Mouse (Mus musculus): ENCODE measurements around the gene Tmcc2.

Gene Tmcc2

DNA sequence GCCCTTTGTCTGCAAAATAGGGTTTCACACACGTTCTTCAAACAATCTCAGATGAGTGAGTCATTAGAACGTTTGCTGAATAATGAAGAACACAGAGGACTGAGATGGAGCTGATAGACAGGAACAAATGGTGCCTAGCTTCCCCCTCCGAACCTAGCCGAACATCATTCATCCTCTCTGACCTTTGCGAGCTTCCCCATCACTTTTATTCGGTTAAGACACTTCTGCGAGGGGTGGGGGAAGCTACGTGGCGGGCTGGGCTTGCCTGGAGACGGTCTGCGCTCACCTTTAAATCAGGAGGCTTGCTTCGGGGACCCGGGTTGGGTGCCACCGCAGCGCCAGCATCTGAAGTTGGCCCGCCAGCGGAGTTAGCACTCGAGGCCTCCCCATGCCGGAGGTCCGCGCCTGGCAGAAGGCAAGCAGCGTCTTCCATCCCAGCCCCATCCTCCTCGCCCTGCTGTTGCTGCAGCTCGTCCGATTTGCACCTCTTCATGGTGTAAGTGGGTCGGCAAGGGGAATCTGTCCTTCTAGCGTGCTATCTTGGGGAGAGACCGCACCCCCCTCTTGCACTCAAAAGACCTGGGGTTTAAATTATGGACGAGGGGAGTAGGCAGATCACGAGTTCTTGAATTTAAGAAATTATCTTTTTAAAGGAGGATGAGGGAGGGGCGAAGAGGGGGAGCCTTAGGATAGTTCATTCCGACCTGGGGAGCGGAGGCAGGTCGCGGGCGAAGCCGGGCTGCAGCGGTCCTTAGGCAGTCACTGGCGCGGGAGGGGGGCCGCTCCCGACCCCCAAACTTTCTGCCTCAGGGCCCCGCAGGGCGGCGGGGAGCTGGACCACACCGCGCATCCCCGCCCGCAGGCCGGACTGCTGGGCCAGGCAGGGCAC lies at the start of gene Tmcc2:
Tmcc2 (minus strand) TSS at position 591 of the 889 bp plus-strand sequence.
- DNase-seq, result peak; percentile 74

DNA sequence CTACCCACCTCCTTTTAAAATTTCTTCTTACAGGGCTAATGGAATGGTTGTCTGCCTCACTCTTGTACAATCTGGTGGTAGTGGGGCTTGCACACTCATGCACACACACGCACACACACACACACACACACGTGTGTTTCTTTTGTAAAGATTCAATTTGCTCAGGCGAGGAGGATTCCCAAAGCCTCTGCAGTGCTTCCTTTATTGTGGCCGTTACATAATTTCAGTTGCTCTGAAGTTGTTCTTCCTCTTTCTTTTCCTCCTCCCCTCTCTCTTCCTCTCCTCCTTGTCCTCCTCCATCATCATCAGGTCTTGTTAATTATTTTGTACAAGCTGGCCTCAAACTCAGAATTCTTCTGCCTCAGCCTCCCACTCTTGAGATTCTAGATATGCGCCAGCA lies 46.3 kb upstream of the Tmcc2 start:
- no peak for DNase-seq

DNA sequence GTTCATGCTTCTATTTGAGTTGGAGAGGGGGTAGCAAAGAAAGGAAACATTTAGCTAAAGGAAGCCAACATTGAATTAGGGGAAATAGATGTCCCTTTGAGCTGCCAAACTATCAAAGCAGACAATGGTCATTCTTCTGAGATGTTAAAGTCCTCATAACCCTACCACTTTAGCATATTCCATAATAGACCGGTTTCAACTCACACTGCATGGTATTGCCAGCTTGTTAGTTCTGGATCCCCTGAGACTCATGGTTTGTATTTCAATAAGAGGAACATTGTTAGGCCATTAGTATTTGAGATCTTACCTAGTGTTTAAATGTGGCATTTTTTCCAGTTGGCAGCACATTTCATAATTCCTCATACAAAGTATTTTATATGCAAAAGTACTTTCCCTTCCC lies 45.9 kb upstream of the Tmcc2 start:
- DNase-seq, result no peak

DNA sequence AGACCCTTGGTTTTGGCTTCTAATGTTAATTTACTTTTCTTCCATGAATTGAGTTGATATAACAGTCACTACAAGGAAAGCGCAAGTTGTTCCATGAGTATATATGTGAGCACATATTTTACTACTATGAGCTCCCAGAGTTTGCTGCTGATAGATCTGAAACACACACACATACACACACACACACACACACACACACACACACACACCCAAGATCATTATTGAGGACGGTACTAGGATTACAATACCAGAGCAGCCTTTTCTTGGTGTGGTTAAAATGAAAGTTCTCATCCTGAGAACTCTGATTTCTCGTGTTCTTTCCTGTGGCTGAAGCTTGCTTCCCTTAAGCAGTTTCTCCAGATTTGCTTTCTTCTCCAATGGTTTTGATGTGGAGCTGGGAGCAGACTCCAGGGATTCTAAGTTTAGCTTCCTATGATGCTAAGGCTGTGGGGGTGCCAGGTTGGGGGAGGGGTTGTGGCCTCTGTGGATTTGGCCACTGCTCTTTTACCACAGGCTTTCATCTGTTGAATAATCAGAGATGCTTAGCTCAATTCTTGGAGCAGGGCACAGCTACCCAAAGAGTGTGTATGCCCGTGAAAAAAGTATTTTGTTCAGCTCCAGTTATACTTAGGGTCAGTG lies 45.4 kb upstream of the Tmcc2 start:
- DNase-seq, result no peak

DNA sequence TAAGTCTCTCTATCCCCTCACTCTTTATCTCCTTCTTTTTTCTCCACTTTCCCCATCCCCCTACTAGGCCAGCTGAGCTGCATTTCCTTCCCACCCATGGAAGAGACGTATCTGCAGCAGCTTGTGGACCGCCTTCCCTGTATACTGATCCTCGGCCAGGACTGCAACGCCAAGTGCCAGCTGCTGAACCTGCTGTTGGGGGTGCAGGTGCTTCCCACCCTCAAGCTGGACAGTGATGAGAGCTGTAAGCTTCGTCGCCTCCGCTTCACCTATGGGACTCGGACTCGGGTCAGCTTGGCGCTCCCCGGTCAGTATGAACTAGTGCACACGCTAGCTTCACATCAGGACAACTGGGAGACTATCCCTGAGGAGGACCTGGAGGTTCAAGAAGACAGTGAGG lies 43.0 kb upstream of the Tmcc2 start:
- no peak for DNase-seq

DNA sequence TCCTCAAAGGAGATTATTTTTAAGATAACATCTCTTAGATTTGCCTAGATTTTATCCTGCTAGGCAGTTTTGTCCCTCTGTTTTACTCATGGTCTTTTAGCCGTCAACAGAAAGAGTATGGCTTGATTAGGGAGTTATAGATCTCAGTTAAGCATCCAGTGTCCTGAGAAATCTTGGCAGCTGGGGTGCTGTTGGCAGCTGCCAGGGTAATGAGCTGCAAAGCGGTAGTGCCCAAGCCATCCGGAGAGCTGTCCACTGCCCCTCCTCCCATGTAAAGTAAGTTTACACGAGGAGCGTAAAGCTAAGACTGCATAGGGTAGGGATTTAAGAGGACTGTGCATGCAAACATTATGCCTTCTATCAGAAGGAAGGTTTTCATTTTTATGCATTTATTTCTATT lies 42.3 kb upstream of the Tmcc2 start:
- no peak for DNase-seq

DNA sequence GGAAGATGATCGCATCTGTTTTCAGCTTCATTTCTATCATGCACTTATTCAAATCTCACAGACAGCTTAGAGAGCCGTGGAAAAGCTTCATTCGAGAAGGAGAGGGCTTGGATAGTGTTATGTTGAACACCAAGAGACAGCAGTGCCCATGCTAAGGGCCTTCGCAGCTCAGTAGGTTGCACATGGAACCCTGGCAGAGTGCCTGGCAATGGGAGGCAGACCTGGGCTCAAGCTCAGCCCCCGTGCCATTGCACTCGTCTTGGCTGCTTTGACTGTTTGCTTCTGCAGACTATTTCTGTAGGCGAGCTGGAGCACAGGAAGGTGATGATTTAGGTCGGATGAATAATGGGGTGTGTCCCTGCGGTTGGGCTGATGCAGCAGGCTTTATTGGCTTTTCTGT lies 40.6 kb upstream of the Tmcc2 start:
- DNase-seq, result peak; percentile 45

DNA sequence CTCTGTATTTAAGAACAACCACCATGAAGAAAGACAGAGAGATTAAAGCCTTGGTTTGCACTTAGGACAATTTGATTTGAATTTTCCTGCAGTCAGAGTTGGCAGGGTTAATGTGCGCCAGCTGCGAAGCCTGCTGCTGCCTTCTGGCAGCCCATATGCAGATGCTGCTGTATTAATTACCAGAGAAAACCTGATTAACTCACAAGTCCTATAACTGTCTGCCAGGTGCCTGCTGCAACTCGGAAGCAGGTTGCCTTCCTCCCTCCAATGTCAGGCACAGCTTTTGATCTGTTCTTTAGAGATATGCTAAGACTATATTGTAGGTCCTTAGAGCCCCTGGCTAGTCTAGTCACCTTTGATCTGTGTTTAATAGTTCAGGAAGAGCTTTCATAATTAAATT lies 39.7 kb upstream of the Tmcc2 start:
- DNase-seq, result no peak

DNA sequence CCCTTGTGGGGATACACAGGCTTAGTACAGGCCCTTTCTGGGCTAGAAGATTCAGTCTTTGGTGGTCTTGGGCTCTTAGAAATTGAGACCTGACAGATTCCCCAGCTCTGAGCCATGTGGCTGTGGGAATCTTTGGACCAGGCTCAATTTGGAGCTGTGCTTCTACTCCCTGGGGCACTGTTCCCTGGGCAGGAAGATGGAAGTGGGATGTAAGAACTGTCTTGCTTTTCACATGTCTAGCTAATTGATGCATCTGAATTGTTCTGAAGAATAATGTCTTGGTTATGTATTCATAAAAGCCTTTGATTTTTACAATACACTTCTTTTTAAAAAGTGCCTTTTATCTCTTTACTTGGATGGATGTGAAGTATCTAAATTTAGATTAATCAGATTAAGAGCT lies 34.5 kb upstream of the Tmcc2 start:
- no peak for DNase-seq

DNA sequence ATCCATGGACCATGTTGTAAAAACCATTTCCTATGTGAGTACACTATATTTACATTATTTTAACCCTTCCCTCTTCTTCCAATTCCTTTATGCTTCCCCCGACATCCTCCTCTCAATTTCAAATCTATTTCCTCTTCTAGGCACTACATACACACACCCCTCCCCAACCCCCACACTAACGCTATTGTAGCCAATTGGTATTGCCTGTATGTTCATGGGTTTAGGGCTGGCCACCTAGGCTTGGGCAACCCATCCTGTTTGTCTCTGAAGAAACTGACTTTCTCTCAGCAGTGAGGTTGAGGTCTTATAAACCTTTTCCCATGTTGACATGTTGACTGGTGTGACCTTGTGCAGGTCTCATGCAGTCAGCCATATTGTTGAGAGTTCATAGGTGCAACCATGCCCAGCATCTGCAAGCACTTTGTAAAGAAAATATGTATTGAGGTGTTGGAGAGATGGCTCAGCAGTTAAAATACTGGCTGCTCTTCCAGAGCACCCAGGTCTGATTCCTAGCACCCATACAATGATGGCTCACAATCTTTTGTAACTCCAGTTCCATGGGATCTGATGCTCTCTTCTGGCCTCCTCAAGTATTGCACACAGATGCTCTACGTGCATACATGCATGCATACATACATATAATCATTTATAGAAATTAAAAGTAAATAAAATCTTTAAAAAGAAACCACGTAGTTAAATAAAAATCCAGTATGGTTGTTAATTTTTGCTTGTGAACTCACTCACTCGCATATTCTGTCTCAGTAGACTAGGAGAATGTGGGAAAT lies 32.0 kb upstream of the Tmcc2 start:
- DNase-seq, result no peak

DNA sequence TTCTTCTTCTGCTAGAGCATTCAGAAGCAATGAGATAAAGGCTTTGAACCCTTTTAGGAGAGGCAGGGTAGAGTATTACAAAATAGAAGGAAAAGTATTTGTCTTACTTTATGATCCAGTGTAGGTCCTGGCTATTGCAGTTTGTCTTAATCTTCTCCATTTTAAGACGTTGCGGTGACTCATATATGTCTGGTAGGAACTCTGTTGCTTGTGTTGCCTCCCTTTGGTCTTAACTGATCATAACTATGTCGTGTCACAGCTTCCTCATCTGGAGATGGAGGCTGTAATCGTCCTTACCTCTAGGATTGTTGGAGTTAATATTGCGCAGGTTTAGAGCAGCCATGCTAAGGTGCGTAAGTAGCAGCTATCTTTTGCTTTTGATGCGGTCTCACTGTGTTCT lies 29.6 kb upstream of the Tmcc2 start:
- DNase-seq, result no peak

DNA sequence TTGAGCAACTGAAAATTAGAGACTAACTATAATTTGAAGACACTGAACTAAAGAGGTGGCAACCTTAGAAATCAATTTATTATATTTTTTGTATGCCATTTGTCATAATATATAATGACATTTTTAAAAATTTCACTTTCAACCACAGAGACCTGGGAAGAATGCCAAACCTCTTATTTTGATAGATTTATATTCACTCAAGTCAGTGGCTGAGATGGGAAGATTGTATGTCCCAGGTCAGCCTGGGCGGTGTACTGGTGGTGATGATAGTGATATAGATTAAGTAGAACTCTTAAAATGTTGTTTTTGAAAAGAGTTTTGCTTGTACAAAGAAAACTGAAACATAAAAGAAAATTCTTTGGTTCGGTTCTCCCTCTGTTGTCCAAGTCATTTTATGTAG lies 29.1 kb upstream of the Tmcc2 start:
- no peak for DNase-seq

DNA sequence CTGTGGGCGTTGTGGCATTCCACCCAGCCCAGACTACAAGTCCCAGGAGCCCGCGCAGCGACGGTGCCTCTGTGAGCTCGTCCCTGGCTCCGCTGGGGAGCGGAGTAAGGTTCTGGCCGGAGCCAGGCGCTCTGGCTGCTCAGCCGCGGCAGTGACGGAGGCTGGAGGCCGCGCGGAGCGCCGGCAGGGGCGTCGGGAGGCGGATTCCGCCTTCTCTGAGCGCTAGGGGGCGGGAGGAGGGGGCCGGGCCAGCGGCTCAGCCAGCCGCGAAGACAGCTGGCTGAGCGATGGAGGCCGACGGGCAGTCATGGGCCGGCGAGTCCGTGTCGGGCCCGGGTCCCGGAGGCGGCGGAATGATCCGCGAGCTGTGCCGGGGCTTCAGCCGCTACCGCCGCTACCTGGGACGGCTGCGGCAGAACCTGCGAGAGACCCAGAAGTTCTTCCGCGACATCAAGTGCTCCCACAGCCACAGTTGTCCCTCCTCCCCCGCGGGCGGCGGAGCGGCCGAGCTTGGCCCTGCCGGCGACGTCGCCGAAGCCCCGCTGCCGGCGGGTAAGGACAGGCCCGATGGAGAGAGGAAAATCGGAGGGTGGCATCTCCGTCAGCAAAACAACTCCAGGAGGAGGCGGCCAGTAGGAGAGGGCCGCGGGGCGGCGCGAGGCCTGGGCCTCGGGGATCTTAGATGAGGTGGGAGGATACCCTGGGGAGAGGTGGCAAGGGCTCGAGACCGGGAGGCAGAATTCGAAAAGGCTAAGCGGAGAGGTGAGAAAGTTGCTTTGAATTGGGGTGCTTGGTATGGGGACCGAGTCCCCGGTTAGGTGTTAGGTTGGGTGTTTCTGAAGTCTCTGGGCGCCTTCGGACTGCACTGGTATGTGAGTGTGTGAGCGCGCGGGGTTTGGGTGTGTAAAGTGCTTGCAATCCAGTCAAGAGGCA lies 26.5 kb upstream of the Tmcc2 start, which contains the start of gene Dstyk:
Dstyk (plus strand) TSS at position 237 of the 933 bp plus-strand sequence.
- DNase-seq, result peak; percentile 90

DNA sequence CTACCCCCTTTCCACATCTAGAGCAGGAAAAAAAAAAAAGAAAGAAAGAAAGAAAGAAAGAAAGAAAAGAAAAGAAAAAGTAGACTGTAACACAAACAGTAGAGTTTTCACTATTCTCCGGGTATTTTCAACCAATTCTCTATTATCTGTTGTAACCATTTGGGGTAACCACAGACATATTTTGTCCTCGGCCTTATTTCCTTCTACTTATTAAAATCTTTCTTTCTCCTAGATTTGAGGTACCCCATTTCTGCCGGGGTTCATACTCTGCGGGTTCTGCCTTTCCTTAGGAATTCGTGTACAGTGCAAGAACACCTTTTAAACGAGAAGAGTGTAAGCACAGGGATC lies 25.8 kb upstream of the Tmcc2 start:
- no peak for DNase-seq

DNA sequence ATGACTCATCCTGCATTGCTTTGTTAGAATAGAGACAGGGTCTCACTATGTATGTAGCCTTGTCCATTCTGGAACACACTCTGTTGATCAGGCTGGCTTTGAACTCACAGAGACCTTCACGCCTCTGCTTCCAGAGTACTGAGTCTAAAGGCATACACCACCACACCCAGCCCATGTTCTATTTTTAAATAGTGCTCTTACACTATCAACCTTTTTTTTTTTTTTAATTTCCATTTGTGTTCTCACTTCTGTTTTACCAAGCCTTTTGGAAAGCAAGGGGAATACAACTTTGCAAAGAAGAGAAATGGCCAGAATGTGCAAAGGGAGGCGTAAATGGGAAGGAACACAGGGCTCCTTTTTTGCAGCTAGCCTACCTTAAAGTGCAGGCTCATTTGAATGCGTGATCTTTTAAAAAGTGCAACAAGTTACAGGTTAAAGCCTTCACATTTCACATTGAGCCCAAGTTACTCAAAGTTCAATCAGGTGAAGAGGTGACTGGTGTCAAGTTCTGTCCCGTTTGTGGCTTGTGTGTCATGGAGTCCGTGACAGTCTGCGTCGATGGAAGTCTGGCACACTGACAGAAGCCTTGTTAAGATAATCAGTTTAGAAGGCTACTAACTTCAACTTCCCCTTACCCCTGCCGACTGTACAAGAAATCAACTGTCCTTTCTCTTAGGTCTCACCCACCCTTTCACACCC lies 25.3 kb upstream of the Tmcc2 start:
- peak; percentile 39 for DNase-seq

DNA sequence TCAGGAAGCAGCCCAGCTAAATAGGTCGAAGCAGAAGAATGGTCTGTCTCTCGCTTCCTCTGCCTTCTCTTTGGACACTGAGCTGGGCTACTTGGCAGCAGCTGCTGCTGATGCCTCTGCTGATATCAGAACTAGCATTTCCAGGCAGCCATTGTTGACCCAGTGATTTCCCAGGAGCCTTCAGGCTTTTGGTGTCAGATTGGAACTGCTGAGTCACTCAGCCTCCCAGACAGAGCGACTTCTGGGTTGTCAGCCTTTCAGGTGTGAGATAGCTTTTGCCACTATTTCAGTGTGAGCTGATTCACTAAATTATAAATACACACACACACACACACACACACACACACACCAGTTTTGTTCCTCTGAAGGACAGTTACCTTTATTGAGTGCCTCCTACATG lies 19.6 kb upstream of the Tmcc2 start:
- no peak for DNase-seq

DNA sequence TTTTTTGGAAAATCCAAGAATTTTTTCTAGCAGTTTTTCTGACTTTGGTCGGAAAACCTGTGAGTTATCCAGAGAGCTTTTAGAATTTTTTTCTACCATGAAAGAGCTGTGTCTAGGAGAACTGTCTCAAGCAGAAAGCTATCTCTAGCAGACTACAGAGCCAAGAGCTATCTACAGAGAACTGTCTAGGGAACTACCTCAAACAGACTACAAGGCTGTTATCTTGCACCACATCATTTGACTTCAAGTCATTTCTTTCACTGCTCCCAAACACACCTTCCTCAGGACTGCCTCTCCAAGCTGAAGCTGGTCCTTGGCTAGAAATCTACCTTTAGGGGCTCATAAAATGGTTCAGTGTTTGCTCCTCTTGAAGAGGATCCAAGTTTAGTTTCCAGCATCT lies 10.8 kb upstream of the Tmcc2 start:
- no peak for DNase-seq

DNA sequence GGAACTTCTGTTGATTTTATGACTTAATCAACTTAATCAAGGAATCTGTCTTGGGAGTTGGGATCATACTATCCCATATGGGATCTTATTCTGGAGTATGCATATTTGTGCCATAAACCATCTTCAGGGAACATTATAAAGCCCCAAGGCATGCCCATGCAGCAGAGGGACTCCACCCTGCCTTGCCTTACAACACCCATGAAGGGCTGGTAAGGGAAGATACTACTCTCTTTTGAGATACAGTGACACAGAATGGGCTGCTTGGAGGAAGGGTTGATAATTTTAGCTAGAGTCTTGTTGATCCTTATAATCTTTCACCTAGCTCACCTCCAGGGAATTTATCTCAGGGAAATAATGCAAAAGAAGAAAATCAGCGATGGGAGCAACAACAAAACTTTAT lies 9.5 kb upstream of the Tmcc2 start:
- DNase-seq, result no peak

DNA sequence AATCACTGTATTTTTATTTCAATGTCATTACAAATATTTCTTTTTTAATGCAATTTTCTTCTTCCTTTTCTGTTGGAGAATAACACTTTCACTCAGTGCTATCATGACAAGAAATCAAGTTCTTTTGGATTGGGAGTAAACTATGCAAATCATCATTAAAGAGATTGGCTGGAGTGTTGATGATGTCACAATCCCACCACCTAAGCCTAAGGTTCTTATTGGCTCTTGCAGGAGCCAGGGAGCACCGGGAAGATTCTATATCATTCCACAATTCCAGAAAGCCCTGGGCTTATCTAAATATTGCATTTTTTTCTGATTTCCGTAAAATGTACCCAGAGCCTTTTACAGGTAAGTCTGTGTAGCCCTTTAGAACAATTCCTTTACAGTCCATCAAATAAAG lies 5.6 kb upstream of the Tmcc2 start:
- no peak for DNase-seq

DNA sequence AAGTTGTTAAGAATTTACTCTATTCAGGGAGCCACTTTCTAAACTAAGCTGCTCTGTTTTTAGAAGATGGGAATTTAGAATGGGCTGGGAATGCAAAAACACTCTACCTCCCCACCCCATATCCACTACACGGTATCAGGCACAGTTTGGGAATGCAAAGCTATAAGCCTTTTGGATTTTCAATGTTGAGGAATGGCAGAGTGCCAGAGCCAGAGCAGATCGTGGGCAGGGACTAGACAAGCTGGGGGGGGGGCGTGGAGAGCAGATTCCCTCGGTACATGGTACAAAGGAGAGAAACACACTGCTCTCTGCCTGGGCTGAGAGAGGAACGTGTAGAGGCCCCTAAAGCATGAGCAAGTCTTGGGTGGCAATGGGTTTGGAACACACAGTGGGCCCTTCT lies 1.8 kb upstream of the Tmcc2 start:
- DNase-seq, result peak; percentile 26

DNA sequence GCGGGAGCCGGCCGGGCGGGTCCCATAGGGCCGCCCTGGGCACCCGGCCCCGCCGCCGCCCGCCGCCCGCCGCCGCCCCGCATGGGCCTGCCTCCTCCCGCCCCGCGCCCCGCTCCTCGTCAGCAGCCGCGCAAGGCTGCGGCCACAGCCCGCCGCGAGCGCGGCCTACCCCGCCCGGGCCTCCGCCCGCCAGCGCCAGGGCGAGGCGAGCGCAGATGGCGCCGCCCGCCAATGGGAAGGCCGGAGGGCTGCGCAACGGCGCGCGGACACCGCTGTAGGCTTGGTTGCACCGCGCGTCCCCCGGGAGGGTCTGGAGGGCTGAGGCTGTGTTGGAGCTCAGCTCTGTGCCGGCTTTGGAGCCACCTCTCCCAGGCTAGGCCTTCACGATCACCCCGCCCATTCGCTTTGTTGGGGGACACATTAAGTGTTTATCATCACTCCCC lies 520 bp upstream of the Tmcc2 start:
- peak; percentile 90 for DNase-seq

Data from cerebellum, adult 11-12 months (tissue).